Mouse (Mus musculus): ENCODE measurements at regions not wholly inside any gene's neighbourhood (a gene's known extent, or its start where the extent isn't known, plus 50 kb on each side); places are given as distances from the start of the nearest gene placed in this dataset.
"Not testable (repeated sequence)": the region's sequence is repeated elsewhere in the genome, so short reads cannot be mapped to it uniquely, and the experiment has no call there.

DNA sequence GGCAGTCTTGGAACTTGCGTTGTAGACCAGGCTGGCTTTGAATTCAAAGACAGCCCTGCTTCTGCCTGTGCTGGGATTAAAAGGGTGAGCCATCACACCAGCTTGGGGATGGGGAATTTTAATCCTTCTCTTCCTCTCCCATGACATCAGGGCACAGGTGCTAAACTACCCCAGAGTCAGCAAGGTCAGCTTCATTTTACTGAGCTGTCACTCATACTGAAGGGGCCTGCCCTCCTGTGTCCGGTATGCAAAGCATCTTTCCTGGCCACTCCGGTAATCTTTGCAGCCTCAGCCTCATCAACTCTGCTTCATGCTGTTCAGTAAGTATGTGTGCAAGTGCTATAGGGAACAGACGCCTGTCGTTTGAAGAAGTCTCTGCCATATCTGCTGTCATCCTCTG is 248.1 kb downstream of the Enc1 start:
- no peak for DNase-seq (ENCODE audit: low spot score in 2 of 2)

- no peak for DNase-seq (ENCODE audit: low spot score in 2 of 2)
These were observed 247.6 kb downstream of the Enc1 start for GRCm38 (mm10) chr13:97488518-97488917.

- no peak for DNase-seq (ENCODE audit: low spot score in 2 of 2)
These were observed 247.0 kb downstream of the Enc1 start for GRCm38 (mm10) chr13:97487746-97488473.

GRCm38 (mm10) chr13:97486490-97486889 is 245.6 kb downstream of the Enc1 start:
- DNase-seq (ENCODE audit: low spot score in 2 of 2), result no peak

GRCm38 (mm10) chr13:97485886-97486285 is 245.0 kb downstream of the Enc1 start:
- no peak for DNase-seq (ENCODE audit: low spot score in 2 of 2)

DNA sequence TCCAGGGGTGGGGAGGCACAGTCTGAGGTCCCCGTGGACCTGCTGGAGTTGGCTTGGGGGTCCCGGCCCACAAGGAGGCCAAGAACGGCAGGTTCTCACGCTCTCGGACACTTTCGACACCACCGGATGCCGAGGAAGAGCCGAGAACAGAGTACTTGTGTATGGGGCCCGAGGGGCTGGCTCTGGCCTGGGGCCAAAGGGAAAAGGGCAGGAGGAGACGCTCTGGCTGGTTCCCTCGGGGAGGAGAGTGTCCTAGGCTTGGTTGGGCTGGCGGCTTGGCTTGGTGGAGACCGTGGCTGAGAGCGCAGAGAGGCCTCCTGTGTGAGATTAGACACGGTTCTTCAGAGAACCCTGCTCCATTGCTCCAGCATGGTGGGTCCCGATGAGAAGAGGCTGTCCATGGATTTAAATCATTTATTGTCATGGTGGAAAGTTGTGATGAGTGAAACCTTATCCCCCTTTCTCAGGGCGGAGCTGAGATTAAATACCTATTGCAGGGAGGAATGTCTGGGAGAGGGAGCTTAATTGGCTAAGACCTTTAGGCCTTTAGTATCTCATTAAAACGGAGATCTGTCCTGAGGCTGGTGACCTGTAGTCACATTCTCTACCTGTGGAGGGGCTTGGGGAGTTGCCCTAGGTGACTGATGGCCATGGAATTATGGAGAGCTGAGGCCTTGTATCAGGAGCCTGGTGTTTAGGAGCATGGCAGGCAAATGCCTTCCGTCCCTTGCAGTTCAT is 244.1 kb downstream of the Enc1 start:
- DNase-seq (ENCODE audit: low spot score in 2 of 2), result no peak

- DNase-seq (ENCODE audit: low spot score in 2 of 2), result no peak
These were observed 242.8 kb downstream of the Enc1 start for GRCm38 (mm10) chr13:97483681-97484080.

- no peak for DNase-seq (ENCODE audit: low spot score in 2 of 2)
These were observed 241.6 kb downstream of the Enc1 start for GRCm38 (mm10) chr13:97482439-97482946.

DNA sequence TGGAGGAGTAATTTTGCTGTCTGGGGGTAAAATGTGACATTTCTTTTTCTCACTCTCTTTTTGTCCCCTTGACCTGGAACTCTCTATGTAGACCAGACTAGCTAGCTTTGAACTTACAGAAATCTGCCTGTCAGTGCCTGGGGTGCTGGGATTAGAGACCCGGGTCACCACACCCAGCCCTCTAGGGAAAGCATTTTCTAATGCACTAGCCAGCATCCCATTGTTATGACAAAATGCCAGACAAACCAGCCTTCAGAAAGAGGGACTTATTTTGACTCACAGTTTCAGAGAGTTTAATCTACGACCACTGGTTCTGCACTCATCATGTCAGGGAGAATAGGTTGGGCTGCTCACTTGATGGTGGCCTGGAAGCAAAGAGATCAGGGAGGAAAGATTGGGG is 240.4 kb downstream of the Enc1 start:
- no peak for DNase-seq (ENCODE audit: low spot score in 2 of 2)

DNA sequence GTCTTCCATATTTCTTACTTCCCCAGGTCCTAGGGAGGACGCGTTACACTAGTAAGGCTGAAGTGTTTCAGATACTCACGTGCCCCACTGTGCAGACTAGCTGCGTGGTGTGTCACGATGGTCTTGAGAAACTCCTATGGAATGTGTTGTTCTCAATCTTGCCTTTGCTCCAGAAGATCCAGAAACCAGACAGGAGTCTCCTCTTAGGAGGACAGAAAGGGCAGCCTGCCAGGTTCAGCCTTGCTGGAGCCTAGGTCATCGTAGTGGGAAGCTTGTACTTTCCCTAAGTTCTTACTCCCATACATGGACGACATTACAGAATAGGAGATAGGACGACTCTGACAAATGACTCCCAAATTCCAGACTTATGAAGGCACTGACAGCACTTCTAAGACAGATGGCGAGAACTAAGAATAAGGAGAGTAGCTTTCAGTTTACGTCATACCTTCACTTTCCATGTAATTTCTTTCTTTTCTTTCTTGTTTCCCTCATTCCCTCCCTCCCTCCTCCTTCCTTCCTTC is 238.2 kb downstream of the Enc1 start:
- no peak for DNase-seq (ENCODE audit: low spot score in 2 of 2)

- no peak for DNase-seq (ENCODE audit: low spot score in 2 of 2)
These were observed 233.1 kb downstream of the Enc1 start for GRCm38 (mm10) chr13:97473971-97474365.

DNA sequence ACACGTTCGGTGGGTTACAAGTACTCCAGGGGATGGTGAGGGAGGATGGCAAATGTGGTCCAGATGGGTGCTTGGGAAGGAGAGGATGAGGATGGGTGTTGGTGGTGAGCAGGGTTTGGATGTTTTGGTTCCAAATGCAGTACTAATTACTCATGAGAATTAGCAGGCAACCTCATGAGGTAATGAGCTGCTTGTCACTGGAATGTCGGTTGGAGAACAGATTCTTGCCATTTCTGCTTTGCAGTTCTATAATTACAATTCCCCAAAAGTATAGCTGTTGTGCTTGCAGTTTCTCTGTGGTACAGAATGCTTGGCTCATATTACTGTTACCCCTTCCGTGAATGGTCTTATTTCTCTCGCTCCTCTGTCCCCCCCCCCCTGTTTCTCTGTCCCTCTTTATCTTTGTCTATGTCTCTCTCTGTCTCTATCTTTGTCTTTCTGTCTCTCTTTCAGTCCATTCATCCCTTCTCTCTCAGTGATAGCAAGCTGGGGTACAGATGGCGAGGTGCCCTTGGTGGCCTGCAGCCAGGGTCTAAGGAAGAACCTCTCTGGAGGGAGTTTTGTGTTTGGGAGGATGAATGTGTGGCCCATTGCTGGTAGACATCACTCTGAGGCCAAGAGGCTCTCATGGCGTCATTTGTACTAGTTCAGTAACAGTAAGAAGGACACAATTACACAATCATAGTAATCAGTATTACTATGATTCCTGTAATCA is 232.5 kb downstream of the Enc1 start:
- DNase-seq (ENCODE audit: low spot score in 2 of 2), result no peak

- DNase-seq (ENCODE audit: low spot score in 2 of 2), result no peak
These were observed 229.1 kb downstream of the Enc1 start for GRCm38 (mm10) chr13:97469999-97470398.

- no peak for DNase-seq (ENCODE audit: low spot score in 2 of 2)
These were observed 228.1 kb downstream of the Enc1 start for GRCm38 (mm10) chr13:97468874-97469593.

GRCm38 (mm10) chr13:97466585-97466984 is 225.7 kb downstream of the Enc1 start:
- not testable (repeated sequence) for DNase-seq (ENCODE audit: low spot score in 2 of 2)

DNA sequence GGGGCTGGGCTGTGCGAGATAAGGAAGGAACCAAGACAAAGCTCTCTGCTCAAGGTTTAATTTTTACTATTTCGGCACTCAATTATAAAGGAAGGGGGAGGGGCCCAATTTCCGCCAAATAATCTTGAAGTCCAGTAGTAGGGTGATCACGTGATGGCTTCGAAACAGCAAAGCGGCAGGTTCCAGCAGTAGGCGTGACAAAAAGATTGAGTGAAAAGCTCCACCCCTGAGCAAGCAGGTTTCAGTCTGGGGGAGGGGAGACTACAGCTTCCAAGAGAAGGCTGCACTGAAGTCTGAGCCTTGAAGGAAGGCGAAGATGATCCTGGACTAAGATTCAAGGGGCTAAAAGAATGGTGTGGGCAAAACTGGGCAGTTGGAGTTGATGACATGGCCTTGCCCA is 222.9 kb downstream of the Enc1 start:
- no peak for DNase-seq (ENCODE audit: low spot score in 2 of 2)

DNA sequence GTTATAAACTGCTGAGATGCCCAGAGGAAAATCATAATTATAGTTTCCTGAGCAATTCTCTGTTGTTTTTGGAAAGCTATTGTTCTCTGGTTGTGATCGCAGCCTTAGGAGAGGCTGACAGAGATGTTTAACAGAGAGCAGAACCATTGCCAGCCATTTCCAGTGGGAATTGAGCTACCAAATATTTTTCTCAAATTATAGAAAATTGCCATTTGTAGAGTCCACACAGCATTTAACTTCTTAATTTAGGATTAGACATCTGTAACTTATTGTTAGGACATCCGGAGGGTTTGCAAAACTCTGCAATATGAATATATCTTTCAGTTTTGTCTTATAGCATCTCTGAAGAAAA is 222.0 kb downstream of the Enc1 start:
- no peak for DNase-seq (ENCODE audit: low spot score in 2 of 2)

DNA sequence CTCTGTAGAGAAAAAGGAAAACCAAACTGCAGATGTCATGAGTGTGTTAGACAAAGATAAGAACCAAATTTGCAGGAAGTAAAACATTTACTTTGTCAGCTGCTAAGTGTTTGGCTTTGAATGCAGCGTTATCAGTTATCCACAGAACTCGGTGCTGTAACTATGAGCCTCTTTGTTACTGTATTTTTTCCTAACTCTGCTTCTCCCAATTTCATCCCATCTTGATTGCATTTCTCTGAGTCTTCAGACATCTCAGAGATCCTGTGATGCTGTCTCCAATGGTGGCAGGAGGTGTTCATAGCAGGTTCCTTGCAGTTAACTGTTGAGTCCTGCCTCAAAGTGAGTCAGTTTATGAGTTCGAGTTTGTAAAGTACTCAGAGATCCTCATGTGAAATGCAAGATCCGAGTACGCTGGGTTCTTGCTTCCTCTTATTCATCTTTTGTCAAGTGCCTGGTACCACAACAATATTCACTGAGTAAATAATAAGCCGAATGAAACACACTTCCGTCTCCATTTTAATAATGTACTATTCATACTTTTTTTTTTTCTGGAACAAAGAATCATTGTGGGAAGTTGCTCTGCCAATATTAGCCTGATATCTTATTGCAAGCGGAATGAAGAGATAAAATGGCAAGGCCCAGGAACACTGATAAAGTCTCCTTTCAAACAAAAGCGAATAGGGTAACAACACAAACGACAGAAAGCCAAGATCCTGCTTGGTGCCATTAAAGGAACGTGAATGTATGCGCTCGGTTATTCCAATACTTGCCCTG is 221.4 kb downstream of the Enc1 start:
- DNase-seq (ENCODE audit: low spot score in 2 of 2), result no peak

- DNase-seq (ENCODE audit: low spot score in 2 of 2), result no peak
These were observed 220.3 kb downstream of the Enc1 start for GRCm38 (mm10) chr13:97461207-97461606.

DNA sequence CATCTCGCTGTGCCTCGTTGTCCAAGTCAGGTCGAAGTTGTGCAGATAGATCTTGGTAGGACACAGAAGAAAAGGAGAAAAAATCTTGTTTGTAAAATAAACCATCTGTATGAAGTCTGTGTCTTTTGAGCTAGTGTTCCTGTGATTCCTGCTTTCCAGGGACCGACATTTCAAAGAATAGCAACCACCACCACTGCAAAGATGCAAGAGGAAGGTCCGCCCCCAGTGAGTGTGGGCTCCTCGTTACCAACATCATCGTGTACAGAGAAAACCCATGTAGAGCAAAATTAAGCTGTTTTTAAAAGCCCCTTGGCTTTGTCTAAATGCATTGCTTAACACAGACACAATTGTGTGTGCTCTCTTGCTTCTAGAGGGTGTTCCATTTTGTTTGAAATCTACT is 218.2 kb downstream of the Enc1 start:
- no peak for DNase-seq (ENCODE audit: low spot score in 2 of 2)

Data from adrenal gland, postnatal 4 days (tissue).